In genomic region chr7:121501666-121502065, GRCm38 (mm10) we compare ENCODE assay signal across 18 mouse cellular contexts.
DNase-seq lines count a peak whose midpoint lies in the region; ATAC-seq and TF ChIP-seq lines count a peak whose summit lies in the region.
"Had no signal": no experiment of that assay in that cellular context is flagged by ENCODE, and none has a peak within 500 bp of the region (broad histone marks: within the 10 kb centered on the region; RNA-seq: fewer than 3 reads in every experiment).

No protein-coding gene starts in this region.

- H3K79me2 ChIP-seq in heart, adult 2 months (replicated peaks; ENCODE audit: control insufficient read depth, insufficient read depth, low read length): no peaks in the 10 kb centered on the region

- H3K4me2 ChIP-seq in hindbrain, embryonic 11.5 days (replicated peaks; ENCODE audit: low read depth, low read length): no peak overlapping the region
- H3K4me2 ChIP-seq: embryonic facial prominence, embryonic 15.5 days; forebrain, embryonic 12.5 days; hindbrain, embryonic 13.5 days; limb, embryonic 13.5 days; midbrain, embryonic 12.5 days had no signal

- no peaks in the 10 kb centered on the region for H3K4me1 ChIP-seq in hindbrain, embryonic 11.5 days (replicated peaks; ENCODE audit: control insufficient read depth, insufficient read depth, low read length)
- H3K4me1 ChIP-seq in heart, adult 2 months (ENCODE audit: control insufficient read depth, insufficient read depth, low read length): no peaks in the 10 kb centered on the region
- H3K4me1 ChIP-seq: embryonic facial prominence, embryonic 15.5 days; forebrain, embryonic 12.5 days; hindbrain, embryonic 13.5 days; limb, embryonic 13.5 days; midbrain, embryonic 12.5 days had no signal

- ATAC-seq in hindbrain, embryonic 11.5 days (ENCODE audit: low FRiP score): no peak
- ATAC-seq: activated CD4-positive, CD25-positive, alpha-beta regulatory T cell, adult 4 months; Patski had no signal

- no peaks in the 10 kb centered on the region for H3K9me3 ChIP-seq in hindbrain, embryonic 11.5 days (ENCODE audit: control insufficient read depth, low read length)
- H3K9me3 ChIP-seq: embryonic facial prominence, embryonic 15.5 days; forebrain, embryonic 12.5 days; hindbrain, embryonic 13.5 days; limb, embryonic 13.5 days; midbrain, embryonic 12.5 days had no signal

- no peak for TF ChIP-seq CTCF in heart, adult 2 months (IDR thresholded peaks at IDR 0.05)

- 86% methylated on average over 10 of the region's 10 CpGs for WGBS in hindbrain, embryonic 11.5 days
- WGBS in heart, adult 2 months: 51% methylated on average over 10 of the region's 10 CpGs

- no peak for TF ChIP-seq EP300 in heart, adult 2 months (IDR thresholded peaks at IDR 0.05; ENCODE audit: insufficient read depth, low read depth, low read length)

- intact Hi-C loops in left cerebral cortex, postnatal 4 days (cut with DNase I): no loop called here
- intact Hi-C loops in heart, adult 2 months (cut with DNase I): no loop called here

- no peak overlapping the region for H3K9ac ChIP-seq in hindbrain, embryonic 11.5 days (ENCODE audit: low read depth, low read length)
- H3K9ac ChIP-seq in heart, adult 2 months (ENCODE audit: low read depth, low read length): no peak overlapping the region
- H3K9ac ChIP-seq: embryonic facial prominence, embryonic 15.5 days; forebrain, embryonic 12.5 days; hindbrain, embryonic 13.5 days; limb, embryonic 13.5 days; liver, embryonic 14.5 days; midbrain, embryonic 12.5 days had no signal

- H3K27me3 ChIP-seq in hindbrain, embryonic 11.5 days (ENCODE audit: control insufficient read depth, insufficient read depth, low read length): no peaks in the 10 kb centered on the region
- H3K27me3 ChIP-seq in heart, adult 2 months (ENCODE audit: control insufficient read depth, insufficient read depth, low read length): no peaks in the 10 kb centered on the region
- H3K27me3 ChIP-seq: embryonic facial prominence, embryonic 15.5 days; forebrain, embryonic 12.5 days; hindbrain, embryonic 13.5 days; limb, embryonic 13.5 days; midbrain, embryonic 12.5 days; Patski had no signal

- DNase-seq in left cerebral cortex, adult 11 months (ENCODE audit: low spot score): peak; percentile 67
- no peak for DNase-seq in left cerebral cortex, postnatal 4 days
- DNase-seq in left cerebral cortex, adult 18-20 months (ENCODE audit: low spot score in 2 of 2): peak; percentile 82 to 89
- DNase-seq in retina, postnatal 1 day: peak; percentile 40
- no peak for DNase-seq in adrenal gland, adult 8-10 months
- no peak for DNase-seq in hindbrain, embryonic 11.5 days (ENCODE audit: low spot score)
- no peak for DNase-seq in heart, adult 2 months
- DNase-seq: cerebellum, postnatal 10 days; gastrocnemius, adult 2 months; thymus, postnatal 25 days had no signal

- no peak overlapping the region for H3K27ac ChIP-seq in hindbrain, embryonic 11.5 days (ENCODE audit: low read depth, low read length)
- no peak overlapping the region for H3K27ac ChIP-seq in heart, adult 2 months
- H3K27ac ChIP-seq: embryonic facial prominence, embryonic 15.5 days; forebrain, embryonic 12.5 days; gastrocnemius, adult 2 months; hindbrain, embryonic 13.5 days; limb, embryonic 13.5 days; liver, embryonic 14.5 days; midbrain, embryonic 12.5 days had no signal

- H3K4me3 ChIP-seq in hindbrain, embryonic 11.5 days (ENCODE audit: low read depth, low read length): no peak overlapping the region
- no peak overlapping the region for H3K4me3 ChIP-seq in heart, adult 2 months
- H3K4me3 ChIP-seq: embryonic facial prominence, embryonic 15.5 days; forebrain, embryonic 12.5 days; gastrocnemius, adult 2 months; hindbrain, embryonic 13.5 days; limb, embryonic 13.5 days; midbrain, embryonic 12.5 days had no signal

- H3K36me3 ChIP-seq in hindbrain, embryonic 11.5 days (ENCODE audit: control insufficient read depth, insufficient read depth, low read length): no peaks in the 10 kb centered on the region
- H3K36me3 ChIP-seq in heart, adult 2 months (ENCODE audit: control insufficient read depth, insufficient read depth, low read length): no peaks in the 10 kb centered on the region
- H3K36me3 ChIP-seq: embryonic facial prominence, embryonic 15.5 days; forebrain, embryonic 12.5 days; hindbrain, embryonic 13.5 days; limb, embryonic 13.5 days; midbrain, embryonic 12.5 days had no signal

- no peak for TF ChIP-seq POLR2A in heart, adult 2 months (IDR thresholded peaks at IDR 0.05; ENCODE audit: insufficient read depth, low read depth, low read length)

Comparison
In these comparisons a context has a peak if more than half of its experiments do, and no peak if none do; other contexts are left out.
1. DNase-seq: peak in left cerebral cortex, adult 11 months (single experiment), left cerebral cortex, adult 18-20 months (2 of 2) and retina, postnatal 1 day (single experiment); none in left cerebral cortex, postnatal 4 days (single experiment), adrenal gland, adult 8-10 months (single experiment), hindbrain, embryonic 11.5 days (single experiment) and heart, adult 2 months (0 of 2).